Mouse (Mus musculus): ENCODE measurements around the gene Hacd3.

DNA sequence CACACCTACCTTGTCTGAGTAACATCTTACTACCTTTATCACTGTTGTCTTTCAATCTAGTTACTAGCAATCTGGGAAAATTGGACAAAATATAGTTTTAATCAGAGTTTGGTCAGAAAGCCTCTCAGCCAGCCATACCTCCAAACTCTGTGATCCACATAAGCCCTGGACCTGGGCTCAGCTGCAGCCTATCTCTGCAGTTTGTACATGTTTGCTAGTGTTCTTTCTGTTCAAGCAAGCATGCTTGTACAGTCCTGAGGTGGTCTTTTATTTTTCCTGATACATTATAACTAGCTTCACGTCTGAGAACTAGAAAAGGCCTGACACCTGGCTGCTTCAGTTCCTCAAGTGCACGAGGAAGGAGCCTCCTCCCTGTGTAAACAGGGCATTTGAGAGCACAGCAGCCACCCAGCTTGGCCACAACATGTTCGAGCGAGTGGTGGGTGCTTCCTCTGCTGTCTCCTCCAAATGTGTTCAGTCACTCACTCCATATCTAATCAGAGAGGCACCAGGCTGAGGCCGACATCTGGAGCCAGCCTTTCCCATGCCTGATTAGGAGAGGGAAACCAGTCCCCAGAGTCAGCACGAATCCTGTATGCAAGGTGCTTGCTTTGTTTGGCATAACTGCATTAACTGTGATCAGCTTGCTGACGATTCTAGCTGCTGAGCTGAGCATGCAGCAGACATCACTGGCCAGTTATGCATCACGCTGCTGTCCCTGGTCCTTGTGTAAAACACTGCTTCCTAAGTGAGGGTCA is 36.3 kb downstream of the Hacd3 start:
- TF ChIP-seq CTCF (conservative IDR thresholded peaks at IDR 0.05 in 1 of 2, IDR thresholded peaks at IDR 0.05 in 1 of 2; ENCODE audit: low read depth in 2 of 2, low read length in 2 of 2) = no peak
- TF ChIP-seq POLR2A (IDR thresholded peaks at IDR 0.05; ENCODE audit: low read depth, low read length) = no peak
- no peak for TF ChIP-seq EP300 (IDR thresholded peaks at IDR 0.05; ENCODE audit: low read length)
- no peak for TF ChIP-seq SIN3A (IDR thresholded peaks at IDR 0.05; ENCODE audit: low read length)
- no peak for TF ChIP-seq CHD1 (IDR thresholded peaks at IDR 0.05; ENCODE audit: low read depth, low read length)
- no peak for TF ChIP-seq JUND (conservative IDR thresholded peaks at IDR 0.05; ENCODE audit: low read depth, low read length)
- TF ChIP-seq USF2 (conservative IDR thresholded peaks at IDR 0.05; ENCODE audit: low read depth, low read length) = no peak
- TF ChIP-seq ZNF384 (IDR thresholded peaks at IDR 0.05; ENCODE audit: low read depth, low read length) = no peak
- no peak for TF ChIP-seq RAD21 (IDR thresholded peaks at IDR 0.05; ENCODE audit: low read depth, low read length)
- TF ChIP-seq RCOR1 (conservative IDR thresholded peaks at IDR 0.05; ENCODE audit: low read depth, low read length) = no peak
- no peak for TF ChIP-seq CHD2 (IDR thresholded peaks at IDR 0.05; ENCODE audit: low read length)
- TF ChIP-seq TBP (conservative IDR thresholded peaks at IDR 0.05; ENCODE audit: low read depth, low read length) = no peak
- no peak for TF ChIP-seq BHLHE40 (IDR thresholded peaks at IDR 0.05; ENCODE audit: low read depth, low read length)
